12 mouse cellular contexts compared by ENCODE assay signal in the genomic region with DNA sequence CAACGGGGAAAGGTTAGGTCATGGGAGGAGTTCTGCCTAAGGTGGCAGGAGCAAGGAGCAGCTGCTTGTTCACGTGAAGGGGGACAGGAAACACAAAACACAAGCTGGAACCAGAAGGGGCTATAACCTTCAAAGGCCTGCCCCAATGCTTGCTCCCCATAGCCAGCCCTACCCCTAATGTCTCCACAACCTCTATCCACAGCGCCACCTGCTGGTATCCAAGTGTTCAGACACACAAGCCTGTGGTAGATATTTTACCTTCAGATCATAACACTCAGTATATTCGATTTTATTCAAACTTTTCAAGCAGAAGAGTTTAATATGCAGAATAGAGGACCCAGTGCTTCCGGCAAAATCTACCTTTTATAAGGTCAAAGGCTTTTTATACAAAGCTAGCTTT.
A peak's percentile ranks its signal among the peaks of the same experiment; 100 is the strongest.
DNase-seq lines count a peak whose midpoint lies in the region; ATAC-seq and TF ChIP-seq lines count a peak whose summit lies in the region.
"Had no signal": no experiment of that assay in that cellular context is flagged by ENCODE, and none has a peak within 500 bp of the region (broad histone marks: within the 10 kb centered on the region; RNA-seq: fewer than 3 reads in every experiment).

No protein-coding gene starts in this region.

- no peak overlapping the region for H3K4me2 ChIP-seq in hindbrain, postnatal 0 days (ENCODE audit: low read depth, low read length)
- H3K4me2 ChIP-seq in hindbrain, embryonic 13.5 days: no peak overlapping the region
- H3K4me2 ChIP-seq: hindbrain, embryonic 12.5 days; liver, embryonic 13.5 days had no signal

- WGBS in hindbrain, postnatal 0 days: 84% methylated on average over 5 of the region's 5 CpGs
- 84% methylated on average over 5 of the region's 5 CpGs for WGBS in hindbrain, embryonic 13.5 days

- TF ChIP-seq CTCF in hindbrain, postnatal 0 days (IDR thresholded peaks at IDR 0.05; ENCODE audit: low read depth): peak; percentile 49

- no peak overlapping the region for H3K4me3 ChIP-seq in hindbrain, postnatal 0 days (ENCODE audit: low read length)
- no peak overlapping the region for H3K4me3 ChIP-seq in hindbrain, embryonic 13.5 days
- no peak overlapping the region for H3K4me3 ChIP-seq in ES-E14 (ENCODE audit: insufficient read depth in 1 of 2, low read depth in 1 of 2, low read length in 2 of 2, poor library complexity in 1 of 2, severe bottlenecking in 1 of 2)
- H3K4me3 ChIP-seq: hindbrain, embryonic 12.5 days; liver, embryonic 13.5 days had no signal

- no peak for ATAC-seq in hindbrain, postnatal 0 days
- no peak for ATAC-seq in hindbrain, embryonic 13.5 days (ENCODE audit: low FRiP score)

- DNase-seq in hindbrain, postnatal 0 days (ENCODE audit: low spot score): no peak
- peak; percentile 49 for DNase-seq in A20 (ENCODE audit: low read depth, low spot score)
- DNase-seq in ES-E14 (ENCODE audit: low read depth, low spot score): peak; percentile 77
- peak; percentile 41 for DNase-seq in embryo, embryonic 11 days
- DNase-seq in gastrocnemius, postnatal 36 days: no peak
- DNase-seq in layer of hippocampus, postnatal 36 days: no peak
- DNase-seq: cerebellum, adult 9-11 months; liver, embryonic 13.5 days; retina, postnatal 1 day; thymus, adult 18-20 months had no signal

- no peaks in the 10 kb centered on the region for H3K9me3 ChIP-seq in hindbrain, postnatal 0 days (ENCODE audit: low read length)
- no peaks in the 10 kb centered on the region for H3K9me3 ChIP-seq in hindbrain, embryonic 13.5 days
- H3K9me3 ChIP-seq in ES-E14 (ENCODE audit: control insufficient read depth, insufficient read depth, low read depth, low read length): no peaks in the 10 kb centered on the region
- H3K9me3 ChIP-seq: hindbrain, embryonic 12.5 days; liver, embryonic 13.5 days had no signal

- no peaks in the 10 kb centered on the region for H3K36me3 ChIP-seq in hindbrain, postnatal 0 days (ENCODE audit: insufficient read depth, low read length)
- no peaks in the 10 kb centered on the region for H3K36me3 ChIP-seq in hindbrain, embryonic 13.5 days
- H3K36me3 ChIP-seq in ES-E14 (ENCODE audit: control insufficient read depth, insufficient read depth, low read length, poor library complexity, severe bottlenecking): no peaks in the 10 kb centered on the region
- H3K36me3 ChIP-seq: hindbrain, embryonic 12.5 days; liver, embryonic 13.5 days had no signal

- H3K4me1 ChIP-seq in hindbrain, postnatal 0 days (ENCODE audit: insufficient read depth, low read length): no peaks in the 10 kb centered on the region; the same call in 1 of the 2 replicates
- 0 out of 2 replicates have a peak, but pooled peaks cover 5% of the 10 kb centered on the region for H3K4me1 ChIP-seq in hindbrain, embryonic 13.5 days (replicated peaks)
- no peaks in the 10 kb centered on the region for H3K4me1 ChIP-seq in ES-E14 (ENCODE audit: control insufficient read depth in 2 of 2, insufficient read depth in 2 of 2, low read length in 2 of 2, poor library complexity in 1 of 2)
- H3K4me1 ChIP-seq: hindbrain, embryonic 12.5 days; liver, embryonic 13.5 days had no signal

- no peak overlapping the region for H3K9ac ChIP-seq in hindbrain, postnatal 0 days (replicated peaks; ENCODE audit: low read length)
- no peak overlapping the region for H3K9ac ChIP-seq in hindbrain, embryonic 13.5 days
- H3K9ac ChIP-seq in ES-E14 (ENCODE audit: insufficient read depth, low read depth, low read length, poor library complexity, severe bottlenecking): no peak overlapping the region
- H3K9ac ChIP-seq: hindbrain, embryonic 12.5 days; liver, embryonic 13.5 days had no signal

- H3K27me3 ChIP-seq in hindbrain, postnatal 0 days (ENCODE audit: insufficient read depth, low read length): no peaks in the 10 kb centered on the region
- no peaks in the 10 kb centered on the region for H3K27me3 ChIP-seq in hindbrain, embryonic 13.5 days
- H3K27me3 ChIP-seq: liver, embryonic 13.5 days had no signal

- in situ Hi-C loops in ES-E14 (cut with MboI; ENCODE audit: low sequenced_read_pairs in 2 of 2, unreplicated experiment in 2 of 2): no loop called here

- intact Hi-C loops in gastrocnemius, postnatal 36 days (cut with DNase I): no loop called here

- H3K27ac ChIP-seq in hindbrain, postnatal 0 days: no peak overlapping the region
- no peak overlapping the region for H3K27ac ChIP-seq in hindbrain, embryonic 13.5 days
- H3K27ac ChIP-seq in ES-E14 (ENCODE audit: insufficient read depth, low read depth, low read length, poor library complexity, severe bottlenecking): no peak overlapping the region
- H3K27ac ChIP-seq: hindbrain, embryonic 12.5 days; liver, embryonic 13.5 days had no signal

TF ChIP-seq in ES-E14, 5 proteins besides CTCF, POLR2A, EP300 and RAD21:
- TF ChIP-seq ZNF384 (IDR thresholded peaks at IDR 0.05; ENCODE audit: low read depth, low read length) (no peak), CHD2 (IDR thresholded peaks at IDR 0.05; ENCODE audit: low read depth, low read length) (no peak), MAFK (IDR thresholded peaks at IDR 0.05; ENCODE audit: insufficient read depth, low read depth, low read length) (no peak), HCFC1 (IDR thresholded peaks at IDR 0.05; ENCODE audit: borderline replicate concordance, insufficient read depth, low read length) (no peak), ZC3H11A (IDR thresholded peaks at IDR 0.05; ENCODE audit: borderline replicate concordance, low read depth, low read length) (peak; percentile 87)
TF ChIP-seq in ES-E14: peak in this region for 1.

Comparison
In these comparisons a context has a peak if more than half of its experiments do, and no peak if none do; other contexts are left out.
1. DNase-seq: peak in A20 (single experiment), ES-E14 (single experiment) and embryo, embryonic 11 days (single experiment); none in hindbrain, postnatal 0 days (single experiment), gastrocnemius, postnatal 36 days (0 of 2) and layer of hippocampus, postnatal 36 days (0 of 2).